Mouse (Mus musculus): Measurements from ENCODE around the gene Zranb1. TPM values are rescaled to one million over a fixed set of nuclear protein-coding genes. Genes with fewer than 3 reads are reported as not detected.

The Zranb1 gene
- total and polyA plus RNA-seq, 3 experiments = 11.3 to 17.6 (median 11.6) TPM

GRCm38 (mm10) chr7:133001388-133001787, 70.4 kb downstream of the Zranb1 start:
- dilution Hi-C loops (cut with MboI; ENCODE audit: extremely low pct_ligation_motif_present, extremely low pct_unique_long_range_greater_than_20kb, low sequenced_read_pairs) = no loop called here
- H3K27me3 ChIP-seq (replicated peaks) = no peaks in the 10 kb centered on the region
- in situ Hi-C loops (cut with MboI; ENCODE audit: low pct_ligation_motif_present, low pct_unique_long_range_greater_than_20kb, low sequenced_read_pairs) = loop anchor here (5.0 kb wide), 1 partner anchor 349 kb away; no protein-coding TSS in a partner anchor
- DNase-seq (ENCODE audit: extremely low read depth) = no peak
- no peaks in the 10 kb centered on the region for H3K79me2 ChIP-seq (replicated peaks; ENCODE audit: control insufficient read depth, extremely low read depth, insufficient read depth, poor library complexity, severe bottlenecking)
- peaks cover 8 to 50% of the 10 kb centered on the region in 2 experiments for H3K36me3 ChIP-seq (replicated peaks in 1 of 2; ENCODE audit: control insufficient read depth in 1 of 2, insufficient read depth in 1 of 2, low read length in 1 of 2)
- peaks cover 16 to 36% of the 10 kb centered on the region in 2 experiments for H3K4me1 ChIP-seq (ENCODE audit: control insufficient read depth in 1 of 2, insufficient read depth in 2 of 2)
- no peak overlapping the region for H3K4me2 ChIP-seq (ENCODE audit: insufficient read depth, low read depth, poor library complexity, severe bottlenecking)
- TF ChIP-seq ZKSCAN1 (IDR thresholded peaks at IDR 0.05; ENCODE audit: borderline replicate concordance, low read depth, low read length) (no peak), PAX5 (IDR thresholded peaks at IDR 0.05; ENCODE audit: low read length) (no peak), MAFK (IDR thresholded peaks at IDR 0.05; ENCODE audit: insufficient replicate concordance, low read length) (no peak), POLR2AphosphoS2 (IDR thresholded peaks at IDR 0.05; ENCODE audit: low read depth, low read length) (no peak), CHD2 (IDR thresholded peaks at IDR 0.05; ENCODE audit: low read length) (no peak), MXI1 (IDR thresholded peaks at IDR 0.05; ENCODE audit: low read depth, low read length) (no peak), SMC3 (IDR thresholded peaks at IDR 0.05; ENCODE audit: low read depth, low read length) (no peak), USF2 (conservative IDR thresholded peaks at IDR 0.05; ENCODE audit: low read depth, low read length) (no peak), KAT2A (IDR thresholded peaks at IDR 0.05; ENCODE audit: insufficient replicate concordance, low read length) (no peak), ETS1 (conservative IDR thresholded peaks at IDR 0.05; ENCODE audit: low read depth, low read length) (no peak), MAZ (IDR thresholded peaks at IDR 0.05; ENCODE audit: low read depth, low read length) (no peak)
- H3K9me3 ChIP-seq (replicated peaks; ENCODE audit: low read length) = no peaks in the 10 kb centered on the region
- H3K27ac ChIP-seq (ENCODE audit: insufficient read depth, low read depth) = no peak overlapping the region
- H3K4me3 ChIP-seq (replicated peaks in 1 of 3; ENCODE audit: low read depth in 2 of 3, low read length in 2 of 3, poor library complexity in 1 of 3) = no peak overlapping the region
- no peak overlapping the region for H3K9ac ChIP-seq (ENCODE audit: insufficient read depth, low read depth)

- dilution Hi-C loops (cut with MboI; ENCODE audit: extremely low pct_ligation_motif_present, extremely low pct_unique_long_range_greater_than_20kb, low sequenced_read_pairs) = no loop called here
- in situ Hi-C loops (cut with MboI; ENCODE audit: low pct_ligation_motif_present, low pct_unique_long_range_greater_than_20kb, low sequenced_read_pairs) = loop anchor here (5.0 kb wide), 1 partner anchor 350 kb away; no protein-coding TSS in a partner anchor
- peak overlapping the region; percentile 47; the same call in 1 of the 2 replicates for H3K4me2 ChIP-seq (ENCODE audit: insufficient read depth, low read depth, poor library complexity, severe bottlenecking)
Measured at GRCm38 (mm10) chr7:133002271-133002670, 71.3 kb downstream of the Zranb1 start.

More at GRCm38 (mm10) chr7:133002271-133002670, 71.3 kb downstream of the Zranb1 start:
- Histone ChIP-seq H3K27me3 (replicated peaks) (no peaks in the 10 kb centered on the region), H3K4me1 (ENCODE audit: control insufficient read depth in 1 of 2, insufficient read depth in 2 of 2) (peaks cover 19 to 36% of the 10 kb centered on the region in 2 experiments), H3K4me3 (replicated peaks in 1 of 3; ENCODE audit: low read depth in 2 of 3, low read length in 2 of 3, poor library complexity in 1 of 3) (peak overlapping the region; percentile 49 to 60 (median 52)), H3K27ac (ENCODE audit: insufficient read depth, low read depth) (no peak overlapping the region), H3K9me3 (replicated peaks; ENCODE audit: low read length) (no peaks in the 10 kb centered on the region), H3K79me2 (replicated peaks; ENCODE audit: control insufficient read depth, extremely low read depth, insufficient read depth, poor library complexity, severe bottlenecking) (no peaks in the 10 kb centered on the region), H3K36me3 (replicated peaks in 1 of 2; ENCODE audit: control insufficient read depth in 1 of 2, insufficient read depth in 1 of 2, low read length in 1 of 2) (peaks cover 8 to 41% of the 10 kb centered on the region in 2 experiments), H3K9ac (ENCODE audit: insufficient read depth, low read depth) (peak overlapping the region; percentile 39; the same call in 1 of the 2 replicates)
- DNase-seq (ENCODE audit: extremely low read depth) = no peak
- TF ChIP-seq CHD2 (IDR thresholded peaks at IDR 0.05; ENCODE audit: low read length) (no peak), JUND (conservative IDR thresholded peaks at IDR 0.05; ENCODE audit: low read depth, low read length) (no peak), USF1 (IDR thresholded peaks at IDR 0.05; ENCODE audit: low read depth, low read length) (no peak), ELF1 (IDR thresholded peaks at IDR 0.05; ENCODE audit: low read depth, low read length) (no peak), HCFC1 (IDR thresholded peaks at IDR 0.05; ENCODE audit: low read depth, low read length) (no peak), UBTF (IDR thresholded peaks at IDR 0.05; ENCODE audit: low read depth, low read length) (no peak), PAX5 (IDR thresholded peaks at IDR 0.05; ENCODE audit: low read length) (no peak), SMC3 (IDR thresholded peaks at IDR 0.05; ENCODE audit: low read depth, low read length) (no peak), RCOR1 (conservative IDR thresholded peaks at IDR 0.05; ENCODE audit: low read depth, low read length) (no peak), MAFK (IDR thresholded peaks at IDR 0.05; ENCODE audit: insufficient replicate concordance, low read length) (no peak), E2F4 (IDR thresholded peaks at IDR 0.05; ENCODE audit: insufficient replicate concordance, low read depth, low read length) (no peak), KAT2A (IDR thresholded peaks at IDR 0.05; ENCODE audit: insufficient replicate concordance, low read length) (no peak), CTCF (conservative IDR thresholded peaks at IDR 0.05 in 1 of 2, IDR thresholded peaks at IDR 0.05 in 1 of 2; ENCODE audit: low read depth in 2 of 2, low read length in 2 of 2) (no peak), MEF2A (IDR thresholded peaks at IDR 0.05; ENCODE audit: borderline replicate concordance, low read depth, low read length) (no peak), ETS1 (conservative IDR thresholded peaks at IDR 0.05; ENCODE audit: low read depth, low read length) (no peak), ZKSCAN1 (IDR thresholded peaks at IDR 0.05; ENCODE audit: borderline replicate concordance, low read depth, low read length) (no peak), JUN (IDR thresholded peaks at IDR 0.05; ENCODE audit: insufficient read depth, low read depth, low read length) (no peak)
